8 mouse cellular contexts compared by ENCODE assay signal in the genomic region with DNA sequence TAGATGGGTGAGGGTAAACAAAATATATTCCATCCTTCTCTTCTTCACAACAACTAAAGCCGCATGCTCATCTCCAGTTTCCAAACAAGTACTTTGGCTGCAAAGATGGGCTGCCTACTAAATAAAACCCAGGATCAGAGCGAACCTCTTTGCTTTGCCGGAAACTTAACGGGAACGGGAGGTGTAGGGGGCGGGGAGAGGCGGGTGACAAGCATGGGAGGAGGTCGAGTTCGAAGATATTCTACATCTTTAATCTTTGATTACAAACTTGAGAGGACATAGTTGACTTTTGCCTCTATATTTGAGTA. TPM values are rescaled to one million over a fixed set of nuclear protein-coding genes. Genes with fewer than 3 reads are reported as not detected.
DNase-seq lines count a peak whose midpoint lies in the region; ATAC-seq and TF ChIP-seq lines count a peak whose summit lies in the region.

No protein-coding gene starts in this region.

- no peak for ATAC-seq in kidney, embryonic 14.5 days (ENCODE audit: low FRiP score, low TSS enrichment)
- no peak for ATAC-seq in lung, postnatal 0 days
- ATAC-seq in inflammation-experienced regulatory T-cells, adult 6 months = no peak

- H3K9ac ChIP-seq in kidney, embryonic 14.5 days (ENCODE audit: low read depth, low read length) = peak overlapping the region; percentile 46
- no peak overlapping the region for H3K9ac ChIP-seq in lung, postnatal 0 days (replicated peaks; ENCODE audit: low read depth)

- WGBS in kidney, embryonic 14.5 days = 0% methylated on average over 9 of the region's 9 CpGs
- WGBS in lung, postnatal 0 days = 0% methylated on average over 9 of the region's 9 CpGs

- peaks cover 40% of the 10 kb centered on the region for H3K4me1 ChIP-seq in E14TG2a.4 (replicated peaks; ENCODE audit: low read depth, low read length)
- 0 out of 2 replicates have a peak, but pooled peaks cover 1% of the 10 kb centered on the region for H3K4me1 ChIP-seq in cortical plate, adult 2 months (ENCODE audit: control insufficient read depth, insufficient read depth, low read length)
- peaks cover 12% of the 10 kb centered on the region for H3K4me1 ChIP-seq in kidney, embryonic 14.5 days (ENCODE audit: control insufficient read depth, insufficient read depth, low read length)
- H3K4me1 ChIP-seq in lung, postnatal 0 days (ENCODE audit: insufficient read depth, low read depth, low read length) = no peaks in the 10 kb centered on the region

- TF ChIP-seq POLR2A in cortical plate, adult 2 months (IDR thresholded peaks at IDR 0.05; ENCODE audit: extremely low read depth, insufficient read depth, low read length) = no peak

- no peak for TF ChIP-seq EP300 in lung, postnatal 0 days (IDR thresholded peaks at IDR 0.05)

- H3K27ac ChIP-seq in cortical plate, adult 2 months (ENCODE audit: insufficient read depth, low read length) = peak overlapping the region; percentile 19; the same call in 1 of the 2 replicates
- H3K27ac ChIP-seq in kidney, embryonic 14.5 days (ENCODE audit: low read depth, low read length) = peak overlapping the region; percentile 49
- H3K27ac ChIP-seq in lung, postnatal 0 days (ENCODE audit: low read length) = peak overlapping the region; percentile 81

- H3K4me3 ChIP-seq in E14TG2a.4 (replicated peaks; ENCODE audit: low read length) = peak overlapping the region; percentile 90
- H3K4me3 ChIP-seq in cortical plate, adult 2 months (ENCODE audit: insufficient read depth, low read length) = peak overlapping the region; percentile 83
- H3K4me3 ChIP-seq in kidney, embryonic 14.5 days (ENCODE audit: low read length) = peak overlapping the region; percentile 98
- peak overlapping the region; percentile 72 for H3K4me3 ChIP-seq in lung, postnatal 0 days (ENCODE audit: low read depth, low read length)

- no peaks in the 10 kb centered on the region for H3K9me3 ChIP-seq in E14TG2a.4 (ENCODE audit: low read length)
- no peaks in the 10 kb centered on the region for H3K9me3 ChIP-seq in kidney, embryonic 14.5 days (ENCODE audit: control insufficient read depth, low read length)
- no peaks in the 10 kb centered on the region for H3K9me3 ChIP-seq in lung, postnatal 0 days (ENCODE audit: low read length)

- peaks cover 27% of the 10 kb centered on the region for H3K36me3 ChIP-seq in E14TG2a.4 (ENCODE audit: insufficient read depth, low read length)
- no peaks in the 10 kb centered on the region; the same call in 1 of the 2 replicates for H3K36me3 ChIP-seq in kidney, embryonic 14.5 days (ENCODE audit: control insufficient read depth, insufficient read depth, low read length)
- H3K36me3 ChIP-seq in lung, postnatal 0 days (ENCODE audit: insufficient read depth, low read length) = no peaks in the 10 kb centered on the region

- no peak for TF ChIP-seq CTCF in E14TG2a.4 (conservative IDR thresholded peaks at IDR 0.05; ENCODE audit: low read length)
- no peak for TF ChIP-seq CTCF in cortical plate, adult 2 months (IDR thresholded peaks at IDR 0.05; ENCODE audit: extremely low read depth, insufficient read depth, low read length)
- no peak for TF ChIP-seq CTCF in lung, postnatal 0 days (IDR thresholded peaks at IDR 0.05)

- H3K27me3 ChIP-seq in E14TG2a.4 (ENCODE audit: insufficient read depth, low read length) = no peaks in the 10 kb centered on the region
- no peaks in the 10 kb centered on the region for H3K27me3 ChIP-seq in kidney, embryonic 14.5 days (ENCODE audit: control insufficient read depth, insufficient read depth, low read length)
- H3K27me3 ChIP-seq in lung, postnatal 0 days (replicated peaks; ENCODE audit: insufficient read depth, low read length) = no peaks in the 10 kb centered on the region

- DNase-seq in 3134 (ENCODE audit: extremely low read depth, insufficient read length, low spot score) = peak; percentile 59
- peak; percentile 57 to 70 for DNase-seq in heart, adult 18-20 months
- peak; percentile 48 for DNase-seq in lung, postnatal 0 days (ENCODE audit: low spot score)
- DNase-seq in spleen, postnatal 10 days (ENCODE audit: low spot score in 2 of 2) = peak; percentile 64 to 72

- H3K4me2 ChIP-seq in kidney, embryonic 14.5 days (replicated peaks; ENCODE audit: low read depth, low read length) = peak overlapping the region; percentile 92
- H3K4me2 ChIP-seq in lung, postnatal 0 days (replicated peaks; ENCODE audit: low read depth, low read length) = peak overlapping the region; percentile 85

RNA-seq across cellular contexts. Expression of a gene that starts 0.7 kb away (rescaled TPM):
- 206 and 212 TPM in 2 replicates for polyA plus RNA-seq in cortical plate, adult 2 months (2012; rRNA removed)
- total RNA-seq in heart, adult 18-20 months (2021) = 100 to 1,000 TPM; 416 to 419 TPM
- 74.9 and 82.7 TPM in 2 replicates for polyA plus RNA-seq in kidney, embryonic 14.5 days (2014; fragmentation: Nextera tagmentation; extraction: Ambion mirVana)
- 72.7 and 95.8 TPM in 2 replicates for polyA plus RNA-seq in lung, postnatal 0 days (2015; fragmentation: Nextera tagmentation; extraction: Ambion mirVana)
- 100 to 1,000 TPM in 2 of 3 experiments, 10 to 100 TPM in 1; 98.6 to 115 (median 115) TPM for polyA plus RNA-seq in inflammation-experienced regulatory T-cells, adult 6 months (2017; shearing (Covaris generic))

RNA-seq across cellular contexts. Expression of a gene that starts 53.9 kb away (rescaled TPM):
- 6.9 and 7.0 TPM in 2 replicates for polyA plus RNA-seq in cortical plate, adult 2 months (2012; rRNA removed)
- not detected for total RNA-seq in heart, adult 18-20 months (2021)
- polyA plus RNA-seq in kidney, embryonic 14.5 days (2014; fragmentation: Nextera tagmentation; extraction: Ambion mirVana) = not detected in 2 replicates
- polyA plus RNA-seq in lung, postnatal 0 days (2015; fragmentation: Nextera tagmentation; extraction: Ambion mirVana) = 0.23 and 0.44 TPM in 2 replicates
- 1 to 10 TPM; 1.4 to 6.8 (median 2.4) TPM for polyA plus RNA-seq in inflammation-experienced regulatory T-cells, adult 6 months (2017; shearing (Covaris generic))

Comparison
In these comparisons a context has a peak if more than half of its experiments do, and no peak if none do; other contexts are left out.
1. H3K27ac ChIP-seq: peak in every context shown above with its lines; median percentile 81 in lung, postnatal 0 days; 49 in kidney, embryonic 14.5 days; 19 in cortical plate, adult 2 months.